Mouse (Mus musculus): ENCODE data around the gene Ddb2.
A peak's percentile ranks its signal among the peaks of the same experiment; 100 is the strongest.

The Ddb2 gene

DNA sequence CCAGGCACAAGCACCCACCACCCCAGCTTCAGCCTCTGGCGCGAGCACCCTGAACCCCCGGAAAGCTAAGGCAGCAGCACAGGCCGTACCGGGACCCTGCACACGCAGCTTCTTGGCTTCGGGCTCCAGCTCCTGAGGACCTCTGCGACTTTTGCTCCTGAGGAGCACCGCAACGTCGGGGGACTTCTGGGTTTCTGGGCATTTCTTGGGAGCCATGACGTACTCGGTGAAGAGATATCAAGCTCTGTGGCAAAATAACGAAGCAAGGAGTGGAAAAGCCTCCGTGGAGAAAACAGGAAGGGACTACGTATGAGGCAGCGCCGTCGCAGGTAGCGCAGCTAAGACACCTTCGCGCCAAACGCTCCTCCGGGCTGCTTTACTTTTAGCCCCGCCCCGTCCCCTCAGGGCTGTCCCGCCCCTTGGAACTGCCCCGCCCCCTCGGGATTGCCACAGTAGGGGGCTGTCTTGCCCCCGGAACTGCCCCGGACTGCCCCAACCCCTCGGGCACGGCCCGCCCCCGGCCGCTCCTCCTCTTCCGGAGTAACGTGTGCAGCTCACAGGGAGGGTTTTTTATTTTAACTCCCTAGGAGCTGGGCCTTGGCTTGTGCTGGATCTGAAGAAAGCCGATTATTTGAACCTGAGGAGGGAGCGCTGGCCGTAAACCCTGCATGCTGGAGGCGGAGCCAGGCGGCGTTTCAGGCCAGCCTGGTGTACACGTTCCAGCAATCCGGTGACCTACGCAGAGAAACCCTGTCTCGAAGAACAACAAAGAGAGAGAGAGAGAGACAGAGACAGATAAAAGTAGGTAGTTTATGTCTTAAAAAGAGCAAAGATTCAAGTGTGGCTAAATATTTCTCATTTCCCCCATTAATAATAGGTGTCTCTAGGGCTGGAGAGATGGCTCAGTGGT is at the start of gene Ddb2:
Gene Ddb2 (minus strand): TSS at position 382 of the 910 bp plus-strand sequence.
- peak; percentile 91 for DNase-seq

DNA sequence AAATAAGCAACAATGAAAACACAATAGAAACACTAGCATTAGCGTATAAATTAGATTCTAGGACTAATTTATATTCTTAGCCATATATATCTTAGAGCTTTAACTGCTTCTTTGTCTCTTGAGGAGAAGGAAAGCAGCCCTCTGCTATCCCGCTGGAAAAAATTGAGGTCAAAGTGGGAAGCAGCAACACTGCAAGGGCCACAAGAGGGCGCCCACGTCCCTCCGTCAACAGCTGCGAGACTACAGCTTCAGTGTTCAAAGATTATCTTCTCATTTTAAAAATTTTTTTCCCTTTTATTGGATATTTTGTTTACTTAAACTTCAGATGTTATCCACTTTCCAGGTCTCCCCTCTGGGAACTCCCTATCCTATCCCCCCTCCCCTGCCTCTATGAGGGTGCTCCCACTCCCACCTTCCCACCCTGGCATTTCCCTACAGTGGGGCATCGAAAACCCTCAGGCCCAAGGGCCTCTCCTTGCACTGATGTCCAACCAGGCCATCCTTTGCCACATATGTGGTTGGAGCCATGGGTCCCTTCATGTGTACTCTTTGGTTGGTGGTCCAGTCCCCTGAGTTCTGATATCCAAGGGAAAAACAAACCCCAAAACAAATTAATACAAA is 49.2 kb upstream of the Ddb2 start:
- DNase-seq = peak; percentile 75

DNA sequence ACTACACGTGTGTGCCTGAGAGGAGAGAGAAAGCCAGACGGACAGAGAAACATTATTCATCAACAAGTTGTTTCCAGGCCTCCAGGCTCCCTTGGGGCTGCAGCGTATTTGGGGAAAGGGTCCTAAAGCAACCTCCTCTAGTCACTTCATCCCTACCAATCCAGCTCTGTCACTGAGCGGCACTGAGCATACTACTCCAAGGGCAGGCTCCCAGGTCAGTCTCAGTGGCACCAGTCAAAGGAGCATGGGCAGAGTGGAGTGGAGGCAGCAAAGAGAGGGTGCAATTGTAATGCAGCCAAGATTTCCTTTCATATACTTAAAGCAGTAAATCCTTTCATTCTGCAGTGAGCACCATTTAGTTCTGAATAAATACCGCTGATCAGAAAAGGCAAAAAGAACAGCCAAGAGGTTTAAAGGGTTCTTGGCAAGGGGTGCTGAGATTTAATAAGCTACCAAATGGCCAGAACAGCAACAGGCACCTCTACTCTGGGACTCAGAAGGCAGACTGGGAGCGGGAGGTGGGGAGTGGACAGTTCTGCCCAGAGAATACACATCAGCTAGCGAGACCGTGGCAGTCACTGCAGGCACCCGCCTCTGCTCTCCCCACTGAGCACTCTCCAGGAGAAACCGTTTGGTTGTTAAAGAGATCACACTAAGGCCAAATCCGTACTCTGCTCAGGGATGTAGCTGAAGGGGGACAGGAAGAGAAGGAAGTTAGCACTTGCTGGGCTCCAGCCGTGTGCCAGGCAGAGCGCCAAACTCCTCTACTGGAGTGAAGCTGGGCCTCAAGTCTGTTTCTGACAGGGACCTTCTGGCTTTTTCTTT is 47.8 kb upstream of the Ddb2 start:
- DNase-seq = peak; percentile 46

DNA sequence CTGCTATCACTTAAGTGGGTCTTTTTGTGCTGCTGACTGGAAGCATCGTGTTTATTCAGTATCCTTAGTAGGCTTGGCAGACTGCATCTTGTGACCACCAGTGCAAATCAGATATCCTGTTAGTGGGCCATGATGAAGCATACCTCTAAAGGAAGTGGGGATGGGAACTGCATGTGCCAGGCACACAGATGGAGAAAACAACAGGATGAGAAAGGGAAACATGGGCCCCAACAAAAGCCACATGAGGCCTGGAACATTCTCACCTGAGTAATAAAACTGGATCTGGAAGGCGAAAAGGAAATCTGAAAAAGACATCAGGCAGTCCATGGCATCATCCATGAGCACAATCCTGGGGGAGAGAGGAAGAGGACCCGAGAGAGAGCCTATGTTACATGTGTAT is 47.2 kb upstream of the Ddb2 start:
- no peak for DNase-seq

DNA sequence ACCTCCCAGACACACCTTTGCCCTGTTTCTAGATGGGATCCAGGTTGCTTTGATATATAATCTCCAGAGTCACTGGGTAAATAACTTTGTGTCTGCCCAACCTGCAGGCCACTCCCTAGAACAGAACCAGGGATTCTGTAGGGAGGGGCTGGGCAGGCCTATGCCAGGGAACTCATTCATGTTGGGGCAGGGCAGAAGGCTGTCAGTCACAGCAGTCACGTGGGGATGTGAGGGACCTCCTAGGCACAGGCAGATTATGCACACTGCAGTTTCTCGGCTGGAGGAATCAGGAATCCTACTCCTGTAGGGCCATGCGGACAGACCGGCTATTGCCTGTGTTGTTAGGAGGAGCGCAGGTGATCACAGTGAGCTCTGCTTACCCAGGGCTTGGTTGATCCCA is 44.6 kb upstream of the Ddb2 start:
- no peak for DNase-seq

DNA sequence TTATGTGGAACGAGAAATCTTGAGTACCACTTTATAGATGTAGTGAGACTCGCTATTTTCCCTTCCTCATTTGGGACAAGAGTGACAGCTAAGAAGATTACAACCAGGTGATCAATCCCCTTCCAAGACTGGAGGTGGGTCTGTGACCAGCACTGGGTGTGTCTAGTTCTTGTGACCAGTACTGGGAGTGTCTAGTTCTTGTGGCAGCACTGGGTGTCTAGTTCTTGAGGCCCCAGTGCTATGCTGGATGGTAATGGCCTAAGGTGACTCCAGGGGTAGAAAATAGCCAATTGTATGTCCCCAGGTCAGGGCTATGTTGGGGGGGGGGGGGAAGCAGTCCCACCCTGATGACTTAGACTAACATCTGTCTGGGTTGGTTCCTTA is 42.6 kb upstream of the Ddb2 start:
- DNase-seq = no peak

DNA sequence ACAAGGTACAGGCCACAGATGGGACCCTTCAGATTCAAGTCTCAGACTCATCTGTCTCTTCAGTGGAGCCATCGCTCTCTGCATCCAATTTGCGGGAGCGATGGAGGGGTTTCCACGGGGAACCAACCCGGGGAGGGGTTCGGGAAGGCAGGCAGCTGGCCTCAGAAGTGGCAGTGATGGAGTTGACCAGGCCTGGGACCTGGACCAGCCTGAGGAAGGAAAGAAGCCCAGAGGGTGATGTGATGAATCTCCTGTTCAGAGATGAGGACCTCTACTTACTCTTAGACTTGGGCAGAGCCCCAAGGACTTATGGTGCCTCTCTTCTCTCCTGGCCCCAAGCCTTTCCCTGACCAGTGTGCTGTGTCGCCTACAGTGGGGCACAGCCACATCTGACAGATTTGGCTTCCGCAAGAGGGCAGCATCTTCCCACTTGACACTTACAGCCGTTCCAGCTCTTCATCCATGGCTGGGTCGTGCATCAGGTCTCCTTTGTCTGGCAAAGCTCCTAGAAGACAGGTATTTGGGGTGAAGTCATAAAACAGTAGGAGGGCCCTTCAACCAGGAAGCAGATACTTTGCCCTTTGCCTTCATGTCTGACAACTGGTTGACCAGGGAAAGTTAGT is 42.1 kb upstream of the Ddb2 start:
- DNase-seq = peak; percentile 52

DNA sequence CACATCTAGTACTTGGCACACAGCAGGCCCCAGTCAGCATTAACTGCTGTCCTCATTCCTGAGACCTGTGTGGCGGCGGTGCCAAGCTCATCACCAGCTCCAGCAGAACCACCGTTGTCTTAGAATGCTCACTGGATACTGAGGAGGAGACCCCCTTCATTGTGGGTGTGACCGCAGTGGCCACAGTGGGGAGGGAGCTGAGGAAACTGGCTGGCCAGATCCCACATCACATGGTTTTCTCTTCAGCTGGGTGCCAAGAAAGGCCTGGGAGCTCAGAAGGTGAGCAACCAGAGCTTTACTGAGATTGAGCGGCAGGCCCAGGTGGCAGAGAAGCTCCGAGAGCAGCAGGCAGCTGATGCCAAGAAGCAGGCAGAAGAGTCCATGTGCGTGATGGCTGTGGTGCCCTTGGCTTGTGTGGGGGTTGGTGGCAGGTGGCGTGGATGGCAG is 32.9 kb upstream of the Ddb2 start:
- no peak for DNase-seq

DNA sequence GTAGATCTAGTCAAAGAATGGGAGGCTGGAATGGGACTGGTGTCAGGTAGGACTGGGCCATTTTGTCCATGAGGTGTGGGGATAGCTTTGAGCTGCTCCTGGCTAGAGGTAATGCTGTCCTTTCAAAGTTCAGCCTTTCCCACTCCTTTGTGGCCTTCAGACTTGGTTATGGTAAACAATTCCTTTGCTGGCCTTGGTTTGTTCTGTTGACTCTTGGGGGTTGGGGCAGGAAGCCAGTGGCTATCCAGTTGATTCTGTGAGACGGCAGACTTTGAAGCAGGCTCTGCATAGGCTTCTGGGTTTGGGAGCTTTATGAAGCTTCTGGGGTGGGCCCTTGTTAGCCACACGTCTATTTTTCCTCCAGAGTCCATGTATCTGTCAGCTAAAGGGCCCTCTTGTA is 31.9 kb upstream of the Ddb2 start:
- DNase-seq = no peak

DNA sequence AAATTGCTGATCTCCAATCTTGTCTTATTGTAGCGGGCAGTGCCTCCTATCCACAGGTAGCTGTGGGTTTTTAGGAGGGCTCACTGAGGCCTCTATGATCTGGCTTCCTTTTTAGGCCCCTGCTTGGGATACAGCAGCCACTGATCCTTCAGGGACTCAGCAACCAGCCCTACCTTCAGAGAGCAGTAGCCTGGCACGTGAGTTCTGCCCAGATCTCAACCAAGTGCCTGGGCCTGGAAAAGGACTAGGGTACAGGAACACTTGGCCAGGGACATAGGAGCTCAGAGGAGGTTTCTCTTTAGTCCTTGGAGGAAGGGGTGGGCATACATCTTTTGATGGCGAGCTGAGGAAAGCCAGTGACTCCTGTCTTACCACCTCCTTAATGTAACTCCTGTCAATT is 31.3 kb upstream of the Ddb2 start:
- DNase-seq = no peak

DNA sequence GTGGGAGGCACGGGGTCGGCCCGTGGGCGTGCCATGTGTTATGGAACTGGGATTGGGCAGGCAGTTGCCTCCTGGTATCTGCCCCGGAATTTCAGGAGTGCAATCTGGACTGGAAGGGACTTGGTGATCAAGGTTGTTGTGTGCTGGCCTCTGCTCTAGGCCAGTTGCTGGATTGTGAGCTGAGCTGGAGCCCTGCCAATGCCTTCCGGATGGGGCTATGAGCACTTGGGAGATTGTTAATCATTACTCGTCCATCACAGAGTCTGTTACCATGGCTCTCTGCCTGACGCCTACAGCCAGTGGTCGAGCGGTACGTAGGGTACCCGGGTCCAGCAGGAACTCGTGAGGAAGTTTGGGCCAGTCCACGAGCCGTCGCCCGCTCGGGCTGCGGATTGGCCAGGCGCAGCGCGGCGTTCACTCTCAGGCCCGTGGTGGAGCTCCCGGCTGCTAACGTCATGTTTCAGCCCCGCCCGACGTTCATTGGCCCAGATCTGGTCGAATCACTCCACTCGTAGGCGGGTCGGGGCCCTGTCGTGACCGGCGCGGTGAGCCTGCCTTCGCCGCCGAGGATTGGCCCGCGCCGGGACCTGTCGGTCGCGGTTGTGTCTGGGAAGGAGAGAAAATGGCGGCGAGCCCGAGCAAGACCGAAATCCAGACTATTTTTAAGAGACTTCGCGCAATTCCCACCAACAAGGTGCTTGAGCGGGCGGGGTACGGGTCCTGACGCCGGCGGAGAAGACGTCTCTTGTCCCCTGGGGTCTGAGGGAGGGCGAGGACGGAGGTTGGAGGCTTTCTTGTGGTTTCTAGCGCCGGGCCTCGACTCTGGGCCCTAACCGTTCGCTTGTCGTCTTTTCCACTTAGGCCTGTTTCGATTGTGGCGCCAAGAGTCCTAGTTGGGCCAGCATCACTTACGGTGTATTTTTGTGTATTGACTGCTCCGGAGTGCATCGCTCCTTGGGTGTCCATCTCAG is 28.2 kb upstream of the Ddb2 start, which contains the start of gene Arfgap2:
Gene Arfgap2 (plus strand): TSS at position 264 of the 971 bp plus-strand sequence.
- DNase-seq = peak; percentile 99

DNA sequence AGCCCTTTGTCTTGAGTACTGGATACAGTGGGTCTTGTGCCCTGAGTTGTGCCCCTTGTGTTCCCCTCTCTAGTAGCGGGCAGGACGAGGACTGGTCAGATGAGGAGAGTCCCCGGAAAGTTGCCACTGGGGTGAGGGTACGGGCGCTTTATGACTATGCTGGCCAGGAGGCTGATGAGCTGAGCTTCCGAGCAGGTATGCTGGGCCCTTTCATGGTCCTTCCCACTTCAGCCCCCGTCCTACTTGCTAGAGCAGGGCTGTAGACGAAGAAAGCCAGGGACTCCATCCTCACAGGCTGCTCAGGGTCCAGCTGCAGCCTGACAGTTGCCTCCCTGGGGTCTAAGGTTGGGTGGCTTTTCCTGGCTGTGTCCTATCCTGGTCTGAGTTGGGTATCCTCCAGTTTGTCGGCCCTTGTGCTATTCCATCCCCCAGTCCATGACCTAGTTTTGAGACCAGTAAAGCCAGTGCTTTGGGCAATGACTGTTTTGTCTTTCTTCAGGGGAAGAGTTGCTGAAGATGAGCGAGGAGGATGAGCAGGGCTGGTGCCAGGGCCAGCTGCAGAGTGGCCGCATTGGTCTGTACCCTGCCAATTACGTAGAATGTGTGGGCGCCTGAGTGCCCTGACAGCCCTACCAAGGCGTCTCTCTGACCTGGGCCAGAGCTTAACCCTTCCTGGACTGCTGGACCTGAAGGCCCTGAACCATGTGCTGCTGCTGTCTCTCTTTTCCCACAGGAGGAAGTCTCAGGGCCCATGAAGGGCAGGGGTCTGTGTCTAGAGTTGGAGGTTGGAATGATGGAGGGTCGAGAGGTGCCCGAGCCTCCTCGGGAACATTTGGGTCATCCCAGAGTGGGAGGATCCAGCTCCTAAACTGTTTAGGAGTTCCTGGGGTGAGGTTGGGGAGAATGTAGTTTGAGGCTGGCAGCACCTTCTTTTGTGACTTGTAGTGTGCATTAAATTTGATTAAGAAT is 27.2 kb upstream of the Ddb2 start:
- DNase-seq = no peak

DNA sequence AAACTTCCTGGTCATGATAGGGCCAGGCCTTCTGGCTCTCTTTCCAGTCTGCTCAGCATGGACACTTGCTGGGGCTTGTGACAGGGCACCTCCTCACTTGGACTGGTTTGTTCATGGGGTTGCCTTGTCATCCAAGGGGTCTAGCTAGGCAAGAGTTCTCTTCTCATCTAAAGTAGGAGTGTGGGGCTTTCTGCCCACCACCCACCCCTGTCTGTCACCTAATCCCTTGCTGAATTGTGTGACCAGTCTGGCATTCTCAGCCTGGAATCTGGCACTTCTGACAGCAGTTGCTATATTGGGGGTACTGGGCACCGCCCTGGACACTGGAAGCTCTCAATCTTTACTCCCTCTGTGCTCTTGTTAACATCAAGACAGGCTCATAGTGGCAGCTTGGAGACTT is 22.7 kb upstream of the Ddb2 start:
- no peak for DNase-seq

DNA sequence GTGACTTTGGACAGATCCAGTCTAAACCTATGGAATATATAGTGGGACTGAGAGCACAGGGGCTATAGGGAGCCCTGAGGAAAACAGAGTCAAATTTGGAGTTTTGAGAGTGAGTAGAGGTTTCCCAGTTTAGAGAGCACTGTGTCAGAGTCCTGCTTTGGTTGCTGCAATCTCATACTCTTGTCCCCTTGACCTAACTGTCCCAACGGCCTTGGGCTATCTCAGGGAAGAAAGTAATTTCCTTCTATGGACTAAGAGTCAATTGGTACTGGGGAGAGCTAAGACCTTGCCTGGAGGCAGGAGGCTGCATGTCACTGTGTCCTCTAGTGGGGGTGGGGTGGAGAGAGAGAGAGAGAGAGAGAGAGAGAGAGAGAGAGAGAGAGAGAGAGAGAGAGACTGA is 22.0 kb upstream of the Ddb2 start:
- DNase-seq = no peak

DNA sequence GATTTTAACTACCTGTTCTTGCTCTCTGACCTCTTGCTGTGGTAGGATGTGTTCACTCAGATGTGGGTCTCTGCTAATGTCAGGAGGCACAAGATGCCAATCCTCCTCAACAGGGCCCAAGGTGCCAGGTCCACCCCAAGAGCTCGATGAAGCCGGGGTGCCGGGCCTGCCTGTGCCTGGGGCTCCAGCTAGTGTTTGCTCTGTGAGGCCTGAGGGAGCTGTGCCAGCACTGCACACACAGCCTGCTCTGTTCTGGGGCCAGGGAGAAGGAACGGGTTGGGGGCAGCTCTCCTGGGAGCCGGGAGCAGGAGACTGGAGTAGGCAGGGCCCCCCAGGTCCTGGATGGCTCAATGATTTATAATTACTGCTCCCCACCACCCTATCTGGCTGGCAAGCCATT is 21.3 kb upstream of the Ddb2 start:
- peak; percentile 54 for DNase-seq

DNA sequence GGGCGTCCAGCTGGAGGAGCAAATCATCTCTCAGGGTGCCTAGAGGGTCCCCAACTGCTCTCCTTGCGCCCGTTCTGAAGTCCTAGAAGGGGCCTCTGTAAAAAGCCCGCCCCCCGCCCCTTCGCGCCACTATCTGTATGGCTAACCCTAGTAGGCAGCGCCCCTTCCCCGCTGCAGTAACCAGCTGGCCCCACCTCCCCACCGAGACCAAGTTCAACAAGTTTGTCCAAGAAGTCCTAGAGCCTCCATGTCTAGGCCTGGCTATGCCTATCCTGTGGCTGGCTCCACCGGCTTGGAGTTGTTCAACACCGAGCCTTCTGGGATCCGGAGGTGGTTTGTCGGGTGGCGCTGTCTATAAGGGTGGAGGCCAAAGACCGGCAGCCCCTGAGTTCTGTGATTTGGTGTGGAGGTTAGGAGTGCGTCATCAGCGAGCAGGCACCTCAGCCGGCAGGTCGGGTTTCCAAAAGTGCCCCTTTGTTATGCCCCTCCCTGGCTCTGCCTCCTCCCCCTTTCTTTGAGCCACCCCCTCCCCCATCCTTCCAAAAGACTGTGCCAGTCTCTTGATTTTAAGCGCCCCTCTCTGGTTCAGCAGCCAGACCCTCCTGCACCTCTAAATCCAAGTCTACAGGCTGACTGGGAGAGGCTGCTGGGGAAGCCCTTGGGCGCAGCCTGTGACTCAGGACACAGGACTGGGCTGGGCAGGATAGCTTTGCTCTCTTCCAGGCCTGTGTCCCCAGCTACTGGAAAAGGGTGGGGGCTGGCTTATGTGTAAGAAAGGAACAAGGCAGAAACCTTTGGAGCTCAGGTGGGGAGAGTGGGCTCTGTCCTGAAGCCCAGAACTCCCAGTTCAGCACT is 20.6 kb upstream of the Ddb2 start:
- DNase-seq = no peak

DNA sequence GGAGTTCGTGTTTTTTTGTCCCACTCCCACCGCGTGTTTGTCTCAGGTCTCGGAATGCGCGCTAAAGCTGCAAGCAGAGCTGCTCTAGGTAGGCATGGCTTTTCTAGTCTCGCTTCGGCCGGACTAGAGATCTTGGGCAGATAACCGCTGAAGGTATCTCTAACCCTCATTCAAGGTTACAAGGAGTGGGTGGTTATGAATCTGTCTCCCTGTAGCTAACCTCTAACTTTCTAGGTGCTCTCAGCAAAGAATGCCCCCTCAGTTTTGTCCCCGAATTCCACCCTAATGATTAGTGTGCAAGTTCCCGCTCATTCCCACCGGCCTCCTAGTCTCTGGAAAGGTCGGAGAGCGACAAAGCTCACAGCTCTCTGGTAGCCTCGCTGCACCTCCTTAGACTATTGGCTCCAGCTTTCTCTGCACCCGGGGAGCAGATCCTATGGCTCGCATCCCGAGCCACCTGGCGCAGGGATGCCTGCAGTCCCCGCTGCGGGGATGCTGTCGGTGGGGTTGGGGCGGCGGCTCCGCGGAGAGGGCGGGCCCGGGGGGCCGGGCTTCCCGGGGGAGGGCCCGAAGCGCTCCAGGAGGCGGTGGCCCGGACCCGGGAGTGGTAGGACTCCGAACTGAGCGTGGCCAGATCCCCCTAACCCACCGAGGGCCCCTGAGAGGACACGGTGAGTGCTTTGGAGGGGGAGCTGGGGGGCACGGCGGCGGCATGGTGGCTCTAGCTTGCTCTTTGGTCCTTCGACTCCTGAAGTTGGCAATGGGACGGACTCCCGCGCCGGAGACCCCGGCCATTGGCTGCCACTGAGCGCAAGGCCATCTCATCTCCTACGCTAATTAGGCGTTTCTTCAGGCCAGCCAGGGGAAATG is 19.7 kb upstream of the Ddb2 start:
- DNase-seq = peak; percentile 61

DNA sequence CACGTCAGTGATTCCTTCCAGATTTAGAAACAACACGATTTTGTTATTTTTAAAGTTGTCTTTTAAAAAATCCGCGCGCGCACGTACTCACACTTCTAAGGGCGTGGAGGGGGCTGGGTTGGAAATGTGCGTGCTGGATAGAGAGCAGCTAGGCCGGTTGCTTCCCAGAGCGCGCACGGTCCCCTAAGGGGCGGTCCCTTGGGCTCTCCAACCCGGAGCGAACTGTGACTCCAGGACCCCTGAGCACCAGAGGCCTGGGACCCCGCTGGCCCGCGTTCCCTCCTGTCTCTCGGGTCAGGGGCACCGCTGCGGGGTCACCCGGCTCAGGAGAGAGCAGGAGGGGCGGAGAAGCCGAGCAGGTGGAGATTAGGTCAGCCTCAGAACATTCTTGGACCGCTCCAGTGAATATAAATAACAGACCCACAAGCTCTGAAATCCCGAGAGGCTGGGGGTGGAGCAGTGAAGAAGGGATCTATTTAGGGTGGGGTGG is 18.9 kb upstream of the Ddb2 start, which contains the start of gene Pacsin3:
Gene Pacsin3 (plus strand): TSS at position 294 of the 490 bp plus-strand sequence.
- DNase-seq = peak; percentile 61
